Mouse (Mus musculus): Measurements from ENCODE around the gene Wdr4. TPM values are rescaled to one million over a fixed set of nuclear protein-coding genes. Genes with fewer than 3 reads are reported as not detected.
A peak's percentile ranks its signal among the peaks of the same experiment; 100 is the strongest.
"Not testable (repeated sequence)": the region's sequence is repeated elsewhere in the genome, so short reads cannot be mapped to it uniquely, and the experiment has no call there.

Wdr4 gene
- 10 to 100 TPM; 26.8 to 32.6 (median 27.9) TPM for total RNA-seq (2022)

DNA sequence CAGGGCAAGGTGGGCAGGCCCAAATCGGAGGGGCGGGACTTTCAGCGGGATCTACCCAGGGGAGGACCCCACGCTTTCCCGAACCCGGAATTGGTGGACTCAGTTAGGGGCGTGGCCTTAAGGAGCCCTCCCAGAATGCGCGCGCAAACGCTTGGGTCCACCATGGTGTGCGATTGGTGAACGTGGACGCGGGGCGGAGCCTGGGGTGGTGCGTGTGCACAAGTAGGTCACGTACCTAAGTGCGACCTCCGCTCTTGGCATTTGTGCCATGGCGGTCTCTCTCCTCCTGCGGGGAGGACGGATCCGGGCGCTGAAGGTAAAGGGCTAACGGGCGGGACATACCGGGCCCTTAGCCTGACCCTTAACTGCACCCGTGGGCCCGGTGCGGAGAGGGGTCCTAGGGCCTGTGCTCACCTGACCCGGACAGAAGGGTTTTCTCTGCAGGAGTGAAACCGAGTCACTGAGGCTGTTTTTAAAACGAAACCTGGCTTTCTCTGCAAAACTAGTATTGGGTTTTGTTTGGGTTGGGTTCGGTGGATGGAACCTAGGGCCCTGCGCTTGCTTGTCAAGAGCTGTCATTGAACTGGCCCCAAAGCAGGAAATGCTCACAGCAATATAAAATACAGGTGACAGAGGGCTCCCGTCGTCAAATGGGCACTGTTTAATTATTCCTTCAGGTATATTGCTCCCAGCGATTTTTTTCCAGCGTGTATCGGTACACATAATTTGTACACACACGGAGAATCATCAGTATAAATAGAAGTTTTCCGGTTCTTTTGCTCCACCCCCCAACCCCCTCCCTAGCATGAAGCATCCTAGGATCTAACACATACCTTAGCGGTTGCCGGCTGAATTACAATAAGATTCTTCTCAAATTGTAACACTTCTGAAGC lies at the start of gene Wdr4, which contains the start of gene Ndufv3:
Wdr4 (minus strand) TSS at position 35 of the 893 bp plus-strand sequence.
Ndufv3 (plus strand) TSS at position 170 of the 893 bp plus-strand sequence.
- DNase-seq (ENCODE audit: low spot score in 2 of 2) = peak; percentile 94 to 99

DNA sequence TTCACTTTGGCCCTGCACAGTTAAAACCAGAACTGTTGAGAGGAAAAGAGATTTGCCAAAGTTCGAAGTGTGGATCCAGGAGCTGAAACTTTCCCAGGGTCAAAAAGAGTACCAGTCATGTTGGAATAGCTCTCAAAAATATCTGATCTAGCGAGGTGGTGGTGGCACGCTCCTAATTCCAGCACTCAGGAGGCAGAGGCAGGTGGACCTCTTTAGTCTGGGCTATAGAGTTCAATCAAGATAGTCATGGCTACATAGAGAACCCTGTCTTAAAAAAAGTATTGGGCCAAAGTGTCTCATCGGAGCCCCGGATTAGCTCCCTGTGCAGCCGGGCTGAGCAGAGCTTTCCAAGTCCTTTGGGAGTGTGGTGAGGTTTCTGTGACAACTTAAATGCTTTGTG lies 46.5 kb upstream of the Wdr4 start:
- no peak for DNase-seq (ENCODE audit: low spot score in 2 of 2)

DNA sequence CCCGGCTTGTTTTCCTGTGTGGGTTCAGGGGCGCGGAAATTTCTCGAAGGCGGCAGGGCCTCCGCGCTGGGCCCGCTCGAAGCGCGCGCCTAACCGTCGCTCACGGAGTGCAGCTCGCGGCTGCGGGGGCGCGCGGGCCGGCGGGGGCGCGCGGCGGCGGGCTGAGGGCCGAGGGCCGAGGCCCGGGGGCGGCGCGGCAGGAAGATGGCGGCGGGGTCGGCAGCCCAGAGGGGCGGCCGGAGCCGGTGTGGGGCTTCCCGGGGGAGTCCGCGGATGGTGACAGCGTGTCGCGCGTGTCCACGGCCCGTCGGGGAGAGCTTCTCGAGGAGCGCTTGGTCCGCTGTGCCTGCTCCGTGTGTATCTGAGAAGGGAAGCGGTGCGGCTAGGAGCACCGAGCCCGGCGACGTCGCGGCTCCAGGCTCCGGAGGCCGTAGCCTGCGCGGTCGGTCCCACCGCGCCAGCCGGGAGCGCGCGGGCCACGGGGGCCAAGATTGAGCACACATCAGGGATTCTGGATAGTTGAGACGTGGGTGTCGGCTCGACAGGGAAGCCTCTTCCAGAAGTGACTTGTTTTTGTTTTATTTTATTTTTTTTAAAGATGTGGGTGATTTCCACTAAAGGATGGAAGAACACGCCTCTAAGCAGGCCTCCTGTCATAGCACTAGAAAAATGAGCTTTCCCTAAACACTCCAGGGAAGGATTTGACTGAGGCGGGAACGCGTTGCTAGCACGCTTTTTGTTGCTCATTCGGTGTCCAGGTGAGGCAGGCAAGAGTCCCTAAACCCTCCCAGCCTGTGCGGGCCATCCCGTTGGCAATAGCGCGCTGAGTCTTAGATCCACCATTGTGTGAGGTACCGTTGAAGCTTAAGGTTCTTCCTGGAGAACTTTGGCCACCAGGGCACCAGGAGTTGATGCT lies 45.6 kb upstream of the Wdr4 start:
- DNase-seq (ENCODE audit: low spot score in 2 of 2) = peak; percentile 45 to 48

DNA sequence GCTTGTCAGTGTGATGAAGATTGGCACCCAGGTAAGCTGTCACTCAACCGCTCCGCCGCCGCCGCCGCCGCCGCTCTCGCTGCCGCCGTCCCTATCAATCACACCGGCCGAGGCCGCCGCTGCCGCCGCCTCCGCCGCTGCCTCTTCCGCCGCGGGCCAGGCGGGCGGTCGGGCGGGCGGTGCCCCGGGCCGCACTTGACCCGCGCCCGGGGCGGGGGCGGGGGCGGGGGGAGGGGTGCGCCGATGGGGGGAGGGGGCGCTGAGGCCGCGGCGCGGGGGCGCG lies 45.0 kb upstream of the Wdr4 start:
- DNase-seq (ENCODE audit: low spot score in 2 of 2) = no peak

DNA sequence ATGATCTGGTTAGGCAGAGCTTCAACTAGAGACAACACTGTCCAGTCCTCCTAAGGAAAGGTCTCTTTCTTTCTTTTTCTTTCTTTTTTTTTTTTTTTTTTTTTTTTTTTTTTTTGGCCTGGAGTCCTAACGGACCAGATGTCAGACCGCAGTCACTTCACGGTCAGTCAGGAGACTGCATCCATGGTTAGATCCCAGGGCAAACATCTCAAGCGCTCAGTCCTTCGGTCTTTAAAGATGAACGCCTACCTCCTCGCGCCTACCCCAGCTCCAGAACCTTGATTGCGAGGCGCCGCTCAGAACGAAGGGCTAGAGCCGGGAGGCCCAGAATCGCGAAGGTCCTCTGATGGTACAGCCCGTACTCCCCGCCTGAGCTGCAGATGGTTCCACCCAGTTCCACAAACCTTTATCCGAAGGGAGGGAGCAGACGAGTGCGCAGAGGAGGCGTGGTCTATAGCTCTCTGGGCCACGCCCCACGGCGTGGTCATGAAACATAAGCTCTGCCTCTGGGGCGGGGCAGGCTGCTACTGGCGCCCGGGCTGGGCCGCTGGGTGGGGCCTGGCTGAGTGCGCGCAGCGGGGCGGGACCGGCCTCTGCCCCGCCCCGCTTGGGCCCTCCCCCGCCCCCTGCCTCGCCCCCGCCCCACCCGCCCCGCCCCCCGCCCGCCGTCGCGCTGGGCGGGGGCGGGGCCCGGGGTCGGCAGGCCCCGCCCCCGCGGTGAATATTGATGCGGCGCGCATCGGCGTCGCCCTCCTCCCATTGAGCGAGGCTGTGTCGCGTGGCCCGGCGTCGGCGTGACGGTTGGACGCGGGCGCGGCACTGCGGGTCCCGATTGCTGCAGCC lies 44.5 kb upstream of the Wdr4 start, which contains the start of gene Pknox1:
Pknox1 (plus strand) TSS at position 720 of the 843 bp plus-strand sequence.
- DNase-seq (ENCODE audit: low spot score in 2 of 2) = peak; percentile 92 to 99

DNA sequence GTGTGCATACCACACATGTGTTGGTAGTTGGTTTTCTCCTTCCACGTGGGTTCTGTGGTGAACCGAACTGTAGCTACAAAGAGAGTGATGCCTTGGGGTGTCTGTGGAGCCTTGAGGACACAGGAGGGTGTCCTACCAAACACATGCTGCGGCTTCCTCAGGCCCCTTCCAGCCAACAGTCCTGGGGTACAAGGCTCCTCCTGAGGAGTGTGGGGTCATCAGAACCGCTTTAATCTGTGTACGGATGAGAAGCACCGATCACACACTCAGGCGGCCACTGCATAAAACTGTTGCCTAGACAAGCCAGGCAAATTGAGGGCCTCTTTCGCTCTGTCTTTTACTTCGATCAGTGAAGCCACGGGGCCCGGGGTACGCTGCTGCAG lies 43.8 kb upstream of the Wdr4 start:
- DNase-seq (ENCODE audit: low spot score in 2 of 2) = peak in 1 of 2 experiments; percentile 27

DNA sequence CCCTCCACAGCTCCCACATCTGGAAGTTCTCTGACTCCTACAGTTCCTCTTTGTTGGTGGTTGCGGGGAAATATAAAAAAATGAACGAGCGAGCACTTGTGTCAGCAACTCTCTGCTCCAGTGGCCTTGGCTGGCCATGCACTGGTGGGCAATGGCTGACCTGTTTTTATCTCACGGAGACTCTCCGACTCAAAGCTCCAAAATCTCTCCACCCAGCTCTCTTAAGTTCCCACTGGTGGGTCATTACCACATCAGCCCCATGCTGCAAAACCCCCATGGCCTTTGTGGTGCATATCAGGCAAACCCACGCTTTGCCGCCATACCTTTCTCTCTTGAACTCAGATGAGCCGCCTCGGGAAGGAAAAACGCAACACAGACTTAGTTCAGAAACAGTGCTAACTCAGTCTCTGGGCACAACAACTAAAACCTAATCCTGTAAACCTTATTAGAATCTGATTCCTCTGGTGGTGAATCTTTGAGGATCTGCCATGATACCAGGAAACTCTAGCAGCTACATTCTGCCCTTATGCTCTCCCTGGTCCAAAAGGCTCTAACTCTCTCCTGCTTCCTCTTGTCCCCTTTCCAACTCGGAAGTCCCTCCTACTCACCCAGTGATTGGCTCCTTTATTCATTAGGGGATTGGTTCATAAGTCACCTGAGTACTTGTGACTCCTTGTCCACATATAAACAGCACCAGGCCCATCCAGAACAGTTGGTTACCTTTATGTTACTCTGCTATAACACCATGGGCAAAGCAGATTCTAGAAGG lies 39.4 kb upstream of the Wdr4 start:
- DNase-seq (ENCODE audit: low spot score in 2 of 2) = no peak

DNA sequence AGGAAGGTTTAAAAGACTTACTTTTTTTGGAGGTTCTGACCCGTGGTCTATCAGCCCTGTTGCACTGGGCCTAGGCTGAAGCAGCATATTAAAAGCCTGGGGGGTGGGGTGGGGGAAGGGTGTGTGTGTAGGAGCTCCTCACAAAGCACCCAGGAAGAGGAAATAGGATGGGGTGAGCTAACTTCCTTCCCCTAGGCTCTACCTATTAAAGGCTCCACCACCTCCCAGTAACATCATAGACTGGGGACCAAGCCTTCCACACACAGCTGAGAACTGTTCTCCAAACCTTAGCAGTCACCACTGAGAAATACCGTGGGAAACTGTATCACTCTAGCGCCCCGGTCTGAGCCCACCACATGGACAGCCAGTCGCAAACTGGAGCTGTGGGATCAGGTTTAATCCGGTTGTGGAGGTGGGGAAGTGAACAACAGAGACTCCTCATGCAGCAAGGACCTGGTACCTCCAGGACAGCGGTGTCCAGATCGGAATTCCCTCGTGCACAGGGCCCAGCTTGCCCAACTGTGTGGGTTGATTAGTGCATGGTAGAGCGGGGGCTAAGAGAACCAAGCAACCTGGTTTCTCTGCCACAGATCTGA lies 38.3 kb upstream of the Wdr4 start:
- DNase-seq (ENCODE audit: low spot score in 2 of 2) = no peak

DNA sequence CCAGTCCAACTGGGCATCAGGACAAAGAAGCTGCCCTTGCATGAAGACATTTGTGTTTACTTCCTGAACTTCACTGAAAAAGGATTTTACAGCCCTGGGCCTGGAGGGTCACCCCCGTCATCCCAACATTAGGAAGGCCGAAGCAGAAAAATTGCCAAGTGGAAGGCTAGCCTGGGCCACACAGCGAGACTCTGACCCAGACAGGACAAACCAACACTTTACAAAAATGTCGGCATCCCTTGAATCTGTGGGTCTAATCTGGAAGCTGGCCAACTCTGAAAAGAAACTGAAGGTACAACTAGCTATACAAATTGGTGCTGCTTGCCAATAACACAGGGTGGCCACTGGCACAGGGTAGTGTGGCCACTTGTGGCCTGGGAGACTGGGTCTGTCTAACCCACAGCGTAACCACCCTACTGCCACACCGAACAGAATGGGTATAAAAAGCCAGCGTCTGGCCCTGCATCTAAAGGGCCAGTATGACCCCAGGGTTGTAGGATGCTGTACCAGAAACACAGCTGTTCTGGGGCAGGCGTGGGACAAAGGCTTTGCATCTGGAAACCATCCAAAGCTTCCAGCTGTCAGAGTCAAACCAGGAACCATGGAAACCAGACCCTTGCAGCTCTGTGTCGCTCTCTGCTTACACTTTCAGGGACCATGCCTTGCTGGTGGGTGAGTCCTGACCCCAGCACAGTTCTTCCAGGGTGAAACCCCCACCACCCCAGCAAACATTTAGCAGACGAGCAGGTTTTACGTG lies 37.5 kb upstream of the Wdr4 start:
- DNase-seq (ENCODE audit: low spot score in 2 of 2) = no peak

DNA sequence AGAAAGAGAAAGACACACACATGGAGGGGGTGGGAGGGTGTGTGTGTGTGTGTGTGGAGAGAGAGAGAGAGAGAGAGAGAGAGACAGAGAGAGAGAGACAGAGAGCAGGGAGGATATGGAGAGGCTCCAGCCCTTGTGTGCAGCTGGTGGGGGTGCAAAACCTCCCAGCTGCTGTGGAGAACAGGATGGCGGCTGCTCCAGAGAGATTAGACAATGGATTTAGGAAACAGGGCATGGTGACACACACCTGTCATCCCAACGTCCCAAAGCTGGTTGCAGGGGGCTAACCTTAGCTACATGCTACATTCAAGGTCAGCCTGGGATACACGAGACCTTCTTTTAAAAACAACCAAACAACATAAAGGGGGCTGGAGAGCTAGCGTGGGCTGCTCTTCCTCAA lies 36.5 kb upstream of the Wdr4 start:
- no peak for DNase-seq (ENCODE audit: low spot score in 2 of 2)

DNA sequence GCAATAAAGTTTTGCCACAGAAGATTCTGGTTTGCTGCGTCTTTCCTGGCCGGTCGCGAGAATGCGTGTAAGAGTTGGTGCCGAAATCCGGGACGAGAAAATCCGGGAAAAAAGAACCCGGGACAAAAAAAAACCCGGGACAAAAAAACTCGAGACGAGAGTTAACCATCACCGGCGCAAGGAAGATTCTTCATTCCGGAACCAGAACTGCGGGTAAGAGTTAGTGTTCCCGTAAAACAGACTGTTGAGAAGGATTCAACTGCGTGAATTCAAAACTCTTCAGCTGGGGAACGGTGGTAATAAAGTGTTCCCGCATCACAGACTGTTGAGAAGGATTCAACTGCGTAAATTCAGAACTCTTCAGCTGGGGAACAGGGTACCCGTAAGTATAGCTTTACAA lies 32.8 kb upstream of the Wdr4 start:
- not testable (repeated sequence) for DNase-seq (ENCODE audit: low spot score in 2 of 2)

DNA sequence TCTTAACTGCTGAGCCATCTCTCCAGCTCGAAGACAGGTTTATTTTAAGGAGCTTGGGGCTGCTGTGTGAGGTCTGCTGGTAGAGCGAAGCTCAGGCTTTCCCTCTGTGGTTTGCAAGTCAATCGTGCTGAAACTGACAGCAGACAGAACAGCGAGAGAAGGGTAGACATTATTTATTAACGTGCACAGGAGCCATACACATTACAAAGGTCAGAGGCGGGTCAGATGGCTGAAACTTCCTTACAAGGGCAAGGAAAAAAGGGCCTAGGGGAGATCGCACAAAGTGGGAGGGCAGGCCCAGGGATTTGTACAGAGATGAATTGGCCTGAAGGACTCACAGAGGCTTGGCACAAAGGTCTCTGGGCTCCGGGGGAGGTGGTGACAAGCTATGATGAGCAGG lies 29.6 kb upstream of the Wdr4 start:
- no peak for DNase-seq (ENCODE audit: low spot score in 2 of 2)

DNA sequence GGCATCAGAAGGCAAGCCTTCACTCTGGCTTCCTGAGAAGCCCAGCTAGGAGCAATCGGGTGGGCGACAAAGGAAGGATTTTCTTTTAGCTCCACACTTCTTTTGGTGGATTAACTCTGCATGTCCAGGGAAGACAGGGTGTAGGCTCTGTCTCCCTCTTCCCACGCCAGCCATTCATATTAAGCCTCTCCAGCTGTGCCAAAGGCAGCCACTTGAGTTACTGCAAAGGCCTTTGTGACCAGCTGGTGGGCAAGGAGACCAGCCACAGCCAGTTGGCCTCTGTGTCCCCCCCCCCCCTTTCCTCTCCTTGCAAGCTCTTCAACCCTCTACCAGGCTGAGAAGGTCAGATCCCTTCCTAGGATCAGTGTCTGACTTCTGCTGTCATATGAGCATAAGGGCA lies 28.2 kb upstream of the Wdr4 start:
- DNase-seq (ENCODE audit: low spot score in 2 of 2) = no peak

DNA sequence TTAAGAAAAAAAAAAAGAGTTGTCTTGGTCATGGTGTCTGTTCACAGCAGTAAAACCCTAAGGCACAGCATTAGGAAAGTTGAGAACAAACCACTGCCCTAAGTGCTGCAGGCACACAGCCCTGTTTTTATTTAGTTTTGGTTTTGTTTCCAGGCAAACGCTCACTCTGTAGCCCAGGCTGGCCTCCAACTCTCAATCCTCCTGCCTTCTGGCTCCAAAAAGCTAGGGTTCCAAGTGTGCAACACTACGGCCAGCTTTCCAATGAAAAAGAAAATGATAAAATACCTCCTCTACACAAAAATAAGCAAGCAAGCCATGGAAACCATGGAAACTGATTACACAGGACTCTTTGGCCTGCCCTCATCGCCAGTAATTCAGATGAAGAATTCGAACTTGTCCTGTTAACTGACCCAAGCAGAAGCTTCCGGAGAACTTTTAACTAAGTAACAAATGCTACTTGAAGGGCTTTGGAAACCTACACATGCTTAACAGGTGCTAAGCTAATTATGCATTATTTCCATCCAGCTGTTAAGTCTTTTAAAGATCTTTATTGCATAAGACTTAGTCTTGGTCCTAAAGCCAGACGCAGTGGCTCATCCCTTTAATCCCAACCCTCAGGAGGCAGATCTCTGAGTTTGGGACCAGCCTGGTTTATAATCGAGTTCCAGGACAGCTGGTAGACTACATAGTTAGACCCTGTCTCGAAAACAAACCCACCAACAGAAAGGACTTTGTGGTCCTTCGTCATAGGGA lies 26.8 kb upstream of the Wdr4 start:
- DNase-seq (ENCODE audit: low spot score in 2 of 2) = no peak

DNA sequence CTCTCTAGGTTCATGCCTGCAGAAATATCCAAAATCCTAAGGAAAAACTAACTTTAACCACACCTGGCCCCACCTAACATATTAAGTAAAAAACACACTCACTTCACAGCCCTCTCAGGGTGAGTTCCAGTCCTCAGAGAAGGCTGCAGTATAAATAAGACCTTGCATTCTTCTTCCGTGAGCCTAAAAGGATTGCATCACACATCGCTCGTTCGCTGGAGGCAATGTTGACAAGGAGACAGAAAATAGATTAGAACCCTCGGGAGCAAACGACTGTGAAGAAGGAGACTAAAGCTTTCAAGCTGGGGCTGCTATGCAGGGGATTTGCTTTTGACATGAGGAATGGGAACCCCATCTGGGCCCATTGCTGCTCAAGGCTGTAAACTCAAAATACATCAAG lies 23.8 kb upstream of the Wdr4 start:
- no peak for DNase-seq (ENCODE audit: low spot score in 2 of 2)

DNA sequence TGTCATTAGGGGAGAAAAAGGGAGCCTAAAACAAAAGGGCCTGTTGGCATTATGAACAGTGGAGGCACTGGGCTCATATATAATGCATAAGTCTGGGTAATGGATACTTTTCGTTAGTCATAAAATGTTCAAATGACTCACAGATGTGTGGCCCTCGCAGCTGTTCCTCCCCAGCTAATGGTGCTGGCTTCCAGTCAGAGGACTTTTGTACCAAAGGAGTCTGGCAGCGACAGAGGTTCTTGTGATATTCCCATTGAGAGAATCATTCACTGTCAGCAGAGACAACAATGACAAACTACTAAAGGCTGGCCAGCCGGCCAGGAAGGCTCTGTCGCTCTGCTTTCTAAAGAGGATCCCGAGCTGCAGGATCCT lies 21.7 kb upstream of the Wdr4 start:
- DNase-seq (ENCODE audit: low spot score in 2 of 2) = no peak

DNA sequence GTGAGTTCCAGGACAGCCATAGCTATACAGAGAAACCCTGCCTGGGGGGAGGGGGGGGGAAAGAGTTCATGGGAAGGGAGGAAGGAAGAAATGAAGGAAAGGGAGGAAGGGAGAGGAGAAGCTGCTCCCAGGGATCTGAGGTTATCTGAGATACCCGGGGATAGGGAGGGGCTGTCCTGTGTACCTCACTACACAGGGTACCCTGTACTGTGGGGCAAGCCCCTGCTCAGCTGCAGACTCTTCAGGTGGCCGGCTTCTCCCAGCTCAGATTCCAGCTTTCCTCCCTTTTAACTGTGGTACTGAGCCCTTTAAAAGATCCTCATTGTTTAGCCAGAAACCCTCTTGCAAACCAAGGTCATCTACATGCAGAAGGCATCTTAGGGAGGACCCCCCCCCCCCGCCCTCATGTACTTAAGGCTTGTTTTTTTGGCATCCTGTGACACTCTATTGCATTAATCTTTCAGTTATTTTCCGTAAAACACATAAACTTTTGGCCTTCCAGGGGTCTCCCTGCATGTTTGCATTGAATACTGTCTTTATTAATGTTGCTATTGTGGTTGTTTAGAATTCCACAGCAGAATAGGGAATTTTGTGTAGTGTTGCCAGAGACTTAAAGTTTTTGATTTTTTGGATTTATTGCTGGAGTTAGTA lies 21.2 kb upstream of the Wdr4 start:
- no peak for DNase-seq (ENCODE audit: low spot score in 2 of 2)

DNA sequence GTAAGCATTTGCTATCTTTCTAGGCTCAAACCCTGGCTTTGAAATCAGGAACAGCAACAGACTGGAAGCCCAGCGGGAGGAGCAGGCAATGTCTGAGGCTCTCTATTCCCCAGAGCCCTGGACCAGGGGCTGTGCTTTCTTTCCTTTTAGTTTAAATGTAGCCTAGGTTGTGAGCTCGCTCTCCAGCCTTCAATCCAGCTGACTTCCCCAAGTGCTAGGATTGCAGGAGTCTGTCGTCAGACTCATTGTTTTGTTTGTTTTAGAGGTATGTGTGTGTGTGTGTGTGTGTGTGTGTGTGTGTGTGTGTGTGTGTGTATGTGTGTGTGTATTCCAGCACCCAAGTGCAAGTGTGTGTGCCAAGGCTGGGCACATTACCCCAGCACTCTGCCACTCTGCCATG lies 20.3 kb upstream of the Wdr4 start:
- no peak for DNase-seq (ENCODE audit: low spot score in 2 of 2)

Data from left cerebral cortex, adult 8-10 months (tissue).